Mouse (Mus musculus): Measurements from ENCODE around the gene Cryzl1. TPM values are rescaled to one million over a fixed set of nuclear protein-coding genes. Genes with fewer than 3 reads are reported as not detected.
A peak's percentile ranks its signal among the peaks of the same experiment; 100 is the strongest.

Cryzl1 gene
- total and polyA plus RNA-seq, 2 experiments from 2014 or later, result 62.5 to 94.8 TPM

GRCm38 (mm10) chr16:91688619-91689334 lies 40.0 kb downstream of the Cryzl1 start, which contains the start of gene Donson:
Donson (minus strand) TSS chr16:91688770.
- peaks cover 24% of the 10 kb centered on the region for H3K36me3 ChIP-seq (ENCODE audit: insufficient read depth)
- no peaks in the 10 kb centered on the region for H3K27me3 ChIP-seq (ENCODE audit: insufficient read depth, low read length)
- no peaks in the 10 kb centered on the region for H3K9me3 ChIP-seq (ENCODE audit: low read length)
- H3K4me1 ChIP-seq (ENCODE audit: insufficient read depth), result no peaks in the 10 kb centered on the region
- peak; percentile 17; the same call in 1 of the 2 replicates for TF ChIP-seq CTCF (IDR thresholded peaks at IDR 0.05; ENCODE audit: low read depth)
- H3K9ac ChIP-seq, result peak within 1 kb of the TSS; percentile 84
- peak; percentile 99 for ATAC-seq
- peak; percentile 96 for DNase-seq
- WGBS, result under 1% methylated on average over 66 of the region's 71 CpGs
- H3K27ac ChIP-seq (ENCODE audit: low read depth, low read length), result peak within 1 kb of the TSS; percentile 87
- H3K4me2 ChIP-seq (ENCODE audit: low read depth), result peak within 1 kb of the TSS; percentile 90
- H3K4me3 ChIP-seq (ENCODE audit: low read depth, low read length), result peak within 1 kb of the TSS; percentile 77

GRCm38 (mm10) chr16:91688023-91688618 lies 40.7 kb downstream of the Cryzl1 start:
- H3K9me3 ChIP-seq (ENCODE audit: low read length), result no peaks in the 10 kb centered on the region
- peak overlapping the region; percentile 84 for H3K9ac ChIP-seq
- H3K4me1 ChIP-seq (ENCODE audit: insufficient read depth), result no peaks in the 10 kb centered on the region
- ATAC-seq (peak; percentile 44), DNase-seq (peak; percentile 29)
- no peak for TF ChIP-seq CTCF (IDR thresholded peaks at IDR 0.05; ENCODE audit: low read depth)
- H3K27me3 ChIP-seq (ENCODE audit: insufficient read depth, low read length), result no peaks in the 10 kb centered on the region
- WGBS, result 2% methylated on average over 50 of the region's 51 CpGs
- peak overlapping the region; percentile 90 for H3K4me2 ChIP-seq (ENCODE audit: low read depth)
- H3K4me3 ChIP-seq (ENCODE audit: low read depth, low read length), result peak overlapping the region; percentile 77
- H3K36me3 ChIP-seq (ENCODE audit: insufficient read depth), result peaks cover 29% of the 10 kb centered on the region
- peak overlapping the region; percentile 87 for H3K27ac ChIP-seq (ENCODE audit: low read depth, low read length)

GRCm38 (mm10) chr16:91686369-91686768 lies 42.4 kb downstream of the Cryzl1 start:
- TF ChIP-seq CTCF (IDR thresholded peaks at IDR 0.05; ENCODE audit: low read depth), result no peak

GRCm38 (mm10) chr16:91685526-91685925 lies 43.2 kb downstream of the Cryzl1 start:
- Histone ChIP-seq H3K27me3 (ENCODE audit: insufficient read depth, low read length) (no peaks in the 10 kb centered on the region), H3K4me2 (ENCODE audit: low read depth) (no peak overlapping the region), H3K36me3 (ENCODE audit: insufficient read depth) (peaks cover 51% of the 10 kb centered on the region), H3K4me1 (ENCODE audit: insufficient read depth) (no peaks in the 10 kb centered on the region), H3K27ac (ENCODE audit: low read depth, low read length) (no peak overlapping the region), H3K9ac (no peak overlapping the region), H3K9me3 (ENCODE audit: low read length) (no peaks in the 10 kb centered on the region), H3K4me3 (ENCODE audit: low read depth, low read length) (no peak overlapping the region)
- ATAC-seq, result no peak
- no peak for DNase-seq
- no peak for TF ChIP-seq CTCF (IDR thresholded peaks at IDR 0.05; ENCODE audit: low read depth)
- 91% methylated on average over 5 of the region's 5 CpGs for WGBS

More at GRCm38 (mm10) chr16:91686369-91686768, 42.4 kb downstream of the Cryzl1 start:
- 81% methylated on average over 5 of the region's 5 CpGs for WGBS
- Histone ChIP-seq H3K27ac (ENCODE audit: low read depth, low read length) (no peak overlapping the region), H3K36me3 (ENCODE audit: insufficient read depth) (peaks cover 46% of the 10 kb centered on the region), H3K9me3 (ENCODE audit: low read length) (no peaks in the 10 kb centered on the region), H3K9ac (no peak overlapping the region), H3K4me3 (ENCODE audit: low read depth, low read length) (no peak overlapping the region), H3K4me2 (ENCODE audit: low read depth) (no peak overlapping the region), H3K4me1 (ENCODE audit: insufficient read depth) (no peaks in the 10 kb centered on the region), H3K27me3 (ENCODE audit: insufficient read depth, low read length) (no peaks in the 10 kb centered on the region)
- no peak for DNase-seq
- ATAC-seq, result no peak

- H3K4me1 ChIP-seq (ENCODE audit: insufficient read depth), result no peaks in the 10 kb centered on the region
- 76% methylated on average over 5 of the region's 5 CpGs for WGBS
- ATAC-seq, result no peak
- no peak overlapping the region for H3K9ac ChIP-seq
- H3K4me2 ChIP-seq (ENCODE audit: low read depth), result no peak overlapping the region
- no peaks in the 10 kb centered on the region for H3K9me3 ChIP-seq (ENCODE audit: low read length)
- no peak for TF ChIP-seq CTCF (IDR thresholded peaks at IDR 0.05; ENCODE audit: low read depth)
- peaks cover 77% of the 10 kb centered on the region for H3K36me3 ChIP-seq (ENCODE audit: insufficient read depth)
- DNase-seq, result no peak
- no peak overlapping the region for H3K4me3 ChIP-seq (ENCODE audit: low read depth, low read length)
- no peaks in the 10 kb centered on the region for H3K27me3 ChIP-seq (ENCODE audit: insufficient read depth, low read length)
- no peak overlapping the region for H3K27ac ChIP-seq (ENCODE audit: low read depth, low read length)
Observed at GRCm38 (mm10) chr16:91680656-91681055, 48.1 kb downstream of the Cryzl1 start.

GRCm38 (mm10) chr16:91678147-91678911 lies 50.4 kb downstream of the Cryzl1 start:
- Histone ChIP-seq H3K27ac (ENCODE audit: low read depth, low read length) (no peak overlapping the region), H3K9me3 (ENCODE audit: low read length) (no peaks in the 10 kb centered on the region), H3K36me3 (ENCODE audit: insufficient read depth) (peaks cover 67% of the 10 kb centered on the region), H3K4me1 (ENCODE audit: insufficient read depth) (no peaks in the 10 kb centered on the region), H3K27me3 (ENCODE audit: insufficient read depth, low read length) (no peaks in the 10 kb centered on the region), H3K9ac (no peak overlapping the region), H3K4me3 (ENCODE audit: low read depth, low read length) (no peak overlapping the region), H3K4me2 (ENCODE audit: low read depth) (no peak overlapping the region)
- WGBS, result 87% methylated on average over 5 of the region's 5 CpGs
- no peak for TF ChIP-seq CTCF (IDR thresholded peaks at IDR 0.05; ENCODE audit: low read depth)
- no peak for ATAC-seq
- no peak for DNase-seq
